Mouse (Mus musculus): Measurements from ENCODE around the gene Amotl1.

DNA sequence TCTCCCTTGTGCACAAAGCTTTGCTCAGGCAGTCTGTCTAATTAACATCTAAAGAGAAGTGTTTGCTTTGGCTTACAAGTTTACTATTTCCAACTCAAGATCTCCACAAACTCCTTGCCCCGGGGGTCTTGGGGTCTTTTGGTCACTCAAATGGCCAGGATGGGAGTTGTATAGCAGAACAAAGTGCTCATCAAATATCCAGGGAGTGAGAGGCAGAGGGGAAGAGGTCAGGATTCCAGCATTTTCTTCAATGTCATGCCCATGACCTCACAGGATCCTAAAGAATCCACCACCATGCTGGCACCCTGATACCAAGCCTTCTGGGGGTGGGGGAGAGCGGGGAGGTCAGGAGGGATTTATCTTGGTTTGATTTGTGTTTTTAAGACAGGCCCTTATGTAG lies 35.7 kb upstream of the Amotl1 start:
- TF ChIP-seq TCF12 (IDR thresholded peaks at IDR 0.05; ENCODE audit: insufficient read depth, poor library complexity, severe bottlenecking), result no peak
- no peak for TF ChIP-seq POLR2A (IDR thresholded peaks at IDR 0.05; ENCODE audit: insufficient read length, low read depth)
- no peak for TF ChIP-seq MYOG (IDR thresholded peaks at IDR 0.05; ENCODE audit: control insufficient read depth in 1 of 3, insufficient read depth in 1 of 3, insufficient read length in 2 of 3, low read depth in 2 of 3)
